Mouse (Mus musculus): Measurements from ENCODE around the gene Dmac1.

DNA sequence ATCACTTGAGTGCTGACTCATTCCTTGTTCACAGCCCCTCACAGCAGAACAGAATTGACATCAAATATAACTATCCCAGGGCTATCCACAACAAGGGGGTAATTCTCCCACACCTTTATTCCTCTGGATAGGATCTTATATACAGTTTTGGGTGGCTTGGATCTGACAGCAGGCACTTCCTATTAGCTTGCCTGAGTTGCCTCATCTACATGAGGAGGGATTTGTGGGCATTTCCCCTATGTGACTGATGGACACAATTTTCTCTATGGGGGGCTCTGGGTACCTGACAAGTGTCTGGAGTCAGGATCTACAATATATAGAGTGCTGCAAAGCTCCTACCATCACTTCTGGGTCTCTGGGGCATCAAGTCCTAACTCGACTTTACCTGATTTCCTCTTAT is 36.9 kb upstream of the Dmac1 start:
- TF ChIP-seq CTCF (IDR thresholded peaks at IDR 0.05; ENCODE audit: borderline replicate concordance, insufficient read depth, low read depth, low read length) (no peak), POLR2A (IDR thresholded peaks at IDR 0.05; ENCODE audit: borderline replicate concordance, insufficient read depth, low read length) (no peak)

Data from cerebellum, adult 2 months (tissue).